Mouse (Mus musculus) forebrain, embryonic 13.5 days (tissue): ENCODE measurements at regions not wholly inside any gene's neighbourhood (a gene's known extent, or its start where the extent isn't known, plus 50 kb on each side); places are given as distances from the start of the nearest gene placed in this dataset.
A peak's percentile ranks its signal among the peaks of the same experiment; 100 is the strongest.
"Not testable (repeated sequence)": the region's sequence is repeated elsewhere in the genome, so short reads cannot be mapped to it uniquely, and the experiment has no call there.

Source experiments
- ATAC-seq: fragments of 200-750 bp; cut with Nextera tagmentation; 2 replicates; pipeline ENCODE4 v1.8.0; 2017
- H3K27ac ChIP-seq: fragments of 300-500 bp; sonication (generic); 2 replicates; pipeline ENCODE4 v1.5.1; 2015; ENCODE audit warnings: inconsistent platforms, mild to moderate bottlenecking, moderate library complexity
- H3K27me3 ChIP-seq: fragments of 300-500 bp; sonication (generic); 2 replicates; pipeline ENCODE4 v1.6.1; 2015; ENCODE audit warnings: mild to moderate bottlenecking, inconsistent platforms
- H3K36me3 ChIP-seq: fragments of 300-500 bp; sonication (generic); 2 replicates; pipeline ENCODE4 v1.6.1; 2015; ENCODE audit warnings: mild to moderate bottlenecking, inconsistent platforms; ENCODE audit not compliant: poor library complexity, severe bottlenecking
- H3K4me1 ChIP-seq: fragments of 300-500 bp; sonication (generic); 2 replicates; pipeline ENCODE4 v1.6.1; 2015; ENCODE audit warnings: inconsistent platforms
- H3K4me2 ChIP-seq: fragments of 300-500 bp; sonication (generic); 2 replicates; pipeline ENCODE4 v1.6.1; 2015; ENCODE audit warnings: inconsistent platforms, mild to moderate bottlenecking, moderate library complexity
- H3K4me3 ChIP-seq: fragments of 300-500 bp; sonication (generic); 2 replicates; pipeline ENCODE4 v1.5.1; 2015; ENCODE audit warnings: mild to moderate bottlenecking, inconsistent platforms
- H3K9ac ChIP-seq: fragments of 300-500 bp; sonication (generic); 2 replicates; pipeline ENCODE4 v1.6.1; 2015; ENCODE audit warnings: mild to moderate bottlenecking, inconsistent platforms
- H3K9me3 ChIP-seq: fragments of 300-500 bp; sonication (generic); replicated peaks from 2 replicates; pipeline ENCODE4 v1.6.1; 2016; ENCODE audit warnings: inconsistent platforms
- WGBS: fragments of 180-500 bp; shearing (Covaris S2); methylation state at CpG from one replicate; pipeline ENCODE4 v1.1.7; 2015; 5-methylcytosine and 5-hydroxymethylcytosine counted together

DNA sequence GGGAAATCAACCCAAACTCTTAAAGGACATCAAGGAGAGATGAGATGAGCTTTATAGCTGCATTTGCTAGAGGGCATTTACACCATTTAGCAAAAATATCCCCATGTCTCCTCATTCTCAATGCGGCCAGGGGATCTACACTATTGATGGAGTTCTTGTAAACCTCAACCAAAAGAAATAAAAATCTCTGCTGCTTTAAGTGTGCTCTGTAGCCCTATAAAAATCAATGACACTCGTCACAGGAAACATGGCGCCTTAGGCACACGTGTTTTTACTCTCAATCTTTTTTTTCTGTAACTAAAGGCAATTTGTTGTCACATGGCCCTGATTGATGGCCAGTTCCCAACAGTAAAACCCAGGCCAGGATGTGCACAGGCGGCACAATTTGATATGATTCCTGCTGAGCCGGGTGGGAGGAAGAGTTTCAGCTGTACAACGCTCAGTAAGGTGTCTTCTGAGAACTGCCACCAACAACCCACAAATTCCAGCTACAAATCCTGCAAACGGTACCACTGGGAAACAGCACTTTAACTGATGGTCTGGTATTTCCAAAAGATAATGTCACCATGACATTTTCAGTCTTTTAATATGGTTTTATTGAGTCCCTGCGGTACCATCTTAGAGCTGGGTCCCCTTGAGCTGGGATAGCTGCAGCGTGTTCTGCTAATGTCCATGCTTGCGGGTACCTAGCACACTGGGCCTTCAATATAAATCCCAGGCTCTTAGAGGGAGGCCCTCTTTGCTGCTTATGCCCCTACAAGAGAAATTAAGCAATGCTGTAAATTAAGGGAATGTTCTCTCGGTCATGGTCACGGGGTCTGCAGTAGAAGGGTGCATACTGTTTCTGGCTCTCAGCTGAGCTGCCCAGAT lies 78.8 kb downstream of the Tpbg start:
- no peaks in the 10 kb centered on the region for H3K4me1 ChIP-seq
- H3K36me3 ChIP-seq = no peaks in the 10 kb centered on the region
- H3K9me3 ChIP-seq = no peaks in the 10 kb centered on the region
- 93% methylated on average over 13 of the region's 13 CpGs for WGBS
- H3K9ac ChIP-seq = no peak overlapping the region
- H3K4me3 ChIP-seq = no peak overlapping the region
- no peak overlapping the region for H3K27ac ChIP-seq
- no peak overlapping the region for H3K4me2 ChIP-seq
- no peaks in the 10 kb centered on the region for H3K27me3 ChIP-seq
- no peak for ATAC-seq

DNA sequence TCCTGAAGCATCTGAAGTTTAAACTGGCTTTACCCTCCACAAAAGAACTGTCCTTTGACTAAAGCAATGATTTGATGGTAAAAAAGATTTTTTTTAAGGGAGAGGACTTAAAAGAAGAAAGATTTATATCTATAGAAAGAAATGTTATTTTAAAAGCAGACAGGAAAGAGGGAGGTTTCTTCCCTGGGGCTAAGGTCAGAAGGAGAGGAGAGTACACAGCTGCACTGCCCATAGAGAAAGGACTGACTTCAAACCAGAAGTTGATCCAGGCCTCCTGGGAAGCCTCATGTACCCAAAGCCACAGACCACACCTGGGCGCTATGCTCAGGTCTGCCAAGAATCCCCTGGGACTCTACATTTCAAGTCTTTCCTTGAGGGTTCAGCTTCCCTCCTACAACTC lies 83.1 kb downstream of the Tpbg start:
- Histone ChIP-seq H3K36me3 (no peaks in the 10 kb centered on the region), H3K9me3 (no peaks in the 10 kb centered on the region), H3K9ac (no peak overlapping the region), H3K27ac (no peak overlapping the region), H3K4me1 (no peaks in the 10 kb centered on the region), H3K4me3 (no peak overlapping the region), H3K4me2 (no peak overlapping the region), H3K27me3 (no peaks in the 10 kb centered on the region)
- ATAC-seq = no peak
- 86% methylated on average over 1 of the region's 1 CpGs for WGBS

DNA sequence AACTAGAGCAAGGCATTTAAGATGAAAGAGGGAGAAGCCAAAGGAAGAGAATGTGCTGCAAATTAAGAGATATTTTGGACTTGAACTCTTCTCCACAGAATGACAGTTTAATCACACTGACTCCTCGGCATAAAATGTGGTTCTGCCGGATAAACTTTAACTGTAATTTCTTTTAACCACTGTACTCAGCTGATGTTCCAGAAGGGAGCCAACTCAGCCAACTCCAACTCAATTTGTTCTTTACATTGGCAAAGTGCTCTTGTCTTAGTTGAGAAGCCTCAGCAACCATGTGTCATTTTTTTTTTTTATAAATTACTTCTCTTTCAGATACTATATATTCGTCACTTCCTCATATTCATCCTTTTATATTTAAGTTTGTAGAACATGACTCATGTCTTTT lies 90.0 kb downstream of the Tpbg start:
- WGBS = 93% methylated on average over 3 of the region's 3 CpGs
- H3K27ac ChIP-seq = no peak overlapping the region
- no peaks in the 10 kb centered on the region for H3K27me3 ChIP-seq
- no peaks in the 10 kb centered on the region for H3K9me3 ChIP-seq
- ATAC-seq = no peak
- no peak overlapping the region for H3K4me3 ChIP-seq
- no peak overlapping the region for H3K4me2 ChIP-seq
- no peaks in the 10 kb centered on the region for H3K4me1 ChIP-seq
- no peak overlapping the region for H3K9ac ChIP-seq
- H3K36me3 ChIP-seq = no peaks in the 10 kb centered on the region

DNA sequence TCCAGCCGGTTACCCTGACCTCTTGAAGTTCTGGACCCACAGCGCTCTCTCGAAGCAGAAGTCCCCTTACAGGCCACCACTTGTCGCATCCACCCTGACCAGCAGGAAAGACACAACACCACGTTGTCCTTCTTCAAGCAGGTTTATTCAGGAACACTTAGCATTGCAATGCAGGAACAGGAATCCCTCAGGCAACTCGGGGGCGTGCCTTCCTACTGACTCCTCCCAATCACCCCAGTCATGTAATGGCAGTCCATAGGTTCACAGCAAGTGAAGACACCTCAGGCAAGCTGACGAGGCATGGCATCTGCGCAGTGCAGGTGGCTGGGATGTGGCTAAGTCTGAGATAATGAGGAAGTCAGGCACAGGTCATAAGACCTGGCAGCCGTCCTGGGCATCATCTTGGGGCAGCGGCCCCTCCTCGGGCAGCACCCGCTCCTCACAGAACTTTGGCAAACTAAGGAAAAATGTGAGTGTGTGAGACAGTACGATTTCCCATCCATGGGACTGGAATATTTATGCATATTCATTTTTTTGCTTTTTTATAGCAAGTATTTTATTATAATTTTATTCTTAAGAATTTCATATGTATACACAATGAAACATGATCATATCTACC lies 101.0 kb downstream of the Tpbg start:
- ATAC-seq, H3K27ac ChIP-seq, H3K4me3 ChIP-seq, H3K36me3 ChIP-seq, H3K27me3 ChIP-seq, H3K9ac ChIP-seq, H3K4me2 ChIP-seq, H3K9me3 ChIP-seq, H3K4me1 ChIP-seq: not testable (repeated sequence)
- WGBS = 93% methylated on average over 14 of the region's 14 CpGs

DNA sequence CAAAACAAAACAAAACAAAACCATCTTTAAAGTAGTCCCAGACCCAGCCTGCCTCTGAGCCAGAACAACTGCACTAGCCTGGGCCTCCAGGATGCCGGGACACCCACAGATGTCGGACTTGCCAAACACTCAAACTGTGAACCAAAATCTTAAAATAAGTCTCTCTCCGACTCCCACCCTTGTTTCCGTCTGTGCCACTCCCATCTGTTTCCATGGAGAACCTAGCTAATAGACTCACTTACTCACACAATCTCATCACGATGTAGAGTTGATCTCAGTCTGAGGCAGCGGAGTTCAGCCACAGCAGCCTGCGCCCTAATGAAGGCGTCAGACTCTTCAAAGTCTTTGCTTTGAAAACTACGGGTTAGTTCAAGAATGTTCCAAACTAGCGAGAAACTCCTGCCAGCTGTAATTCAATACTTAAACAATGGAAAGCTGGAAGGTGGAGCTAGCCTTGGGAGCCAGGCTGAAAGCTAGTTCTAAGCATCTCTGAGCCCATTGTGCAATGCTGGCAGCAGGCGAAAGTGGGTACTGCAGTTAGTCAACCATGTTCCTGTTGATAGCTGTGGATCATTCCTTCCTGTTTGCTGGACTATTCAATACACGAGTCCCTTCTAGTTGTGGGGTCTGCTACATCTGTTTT lies 106.4 kb downstream of the Tpbg start:
- Histone ChIP-seq H3K27ac (no peak overlapping the region), H3K4me1 (no peaks in the 10 kb centered on the region), H3K4me3 (no peak overlapping the region), H3K27me3 (no peaks in the 10 kb centered on the region), H3K36me3 (no peaks in the 10 kb centered on the region), H3K9me3 (no peaks in the 10 kb centered on the region), H3K9ac (no peak overlapping the region), H3K4me2 (no peak overlapping the region)
- WGBS = 29% methylated on average over 12 of the region's 12 CpGs
- ATAC-seq = peak; percentile 86

DNA sequence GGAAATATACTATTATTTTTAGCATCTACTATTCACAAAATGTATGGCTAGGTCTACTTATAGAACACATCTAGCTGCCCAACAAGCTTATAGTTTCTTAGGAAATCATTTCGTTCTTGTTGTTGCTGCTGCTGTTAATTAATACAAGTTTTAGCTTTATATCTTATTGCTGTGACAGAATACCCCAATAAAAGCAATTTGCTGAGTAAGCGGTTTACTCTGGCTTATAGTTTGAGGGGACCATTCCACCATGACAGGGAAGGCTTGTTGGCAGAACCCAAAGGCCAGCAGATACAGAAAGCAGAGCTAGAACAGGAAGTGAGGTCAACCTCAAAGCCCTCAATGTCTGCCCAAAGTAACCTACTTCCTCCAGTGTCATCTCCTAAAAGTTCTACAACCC lies 109.6 kb downstream of the Tpbg start:
- Histone ChIP-seq H3K27me3 (no peaks in the 10 kb centered on the region), H3K4me3 (no peak overlapping the region), H3K4me2 (no peak overlapping the region), H3K36me3 (no peaks in the 10 kb centered on the region), H3K4me1 (no peaks in the 10 kb centered on the region), H3K9ac (no peak overlapping the region), H3K27ac (no peak overlapping the region), H3K9me3 (no peaks in the 10 kb centered on the region)
- ATAC-seq = no peak
- 84% methylated on average over 2 of the region's 2 CpGs for WGBS

DNA sequence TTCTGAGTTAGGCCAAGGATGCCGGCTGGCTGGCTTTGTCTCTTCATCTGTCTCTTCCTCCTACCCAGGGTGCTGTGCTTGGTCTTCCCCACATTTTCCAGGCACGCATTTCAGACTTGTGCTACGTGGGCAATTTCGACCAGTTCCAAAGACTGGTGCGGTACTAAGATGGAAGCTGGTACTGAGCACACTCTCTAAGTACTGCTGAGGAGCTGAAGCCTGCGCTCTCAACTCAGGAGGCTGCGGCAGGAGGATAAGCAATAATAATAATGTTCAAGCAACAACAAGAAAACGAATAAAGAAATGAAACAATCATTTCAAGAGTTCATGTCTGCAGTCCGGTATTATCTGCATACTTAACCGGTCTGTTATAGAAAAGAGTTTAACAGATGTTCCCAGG lies 127.9 kb downstream of the Tpbg start:
- no peak overlapping the region for H3K4me3 ChIP-seq
- H3K36me3 ChIP-seq = no peaks in the 10 kb centered on the region
- no peak overlapping the region for H3K4me2 ChIP-seq
- no peaks in the 10 kb centered on the region for H3K4me1 ChIP-seq
- H3K9me3 ChIP-seq = no peaks in the 10 kb centered on the region
- no peaks in the 10 kb centered on the region for H3K27me3 ChIP-seq
- H3K27ac ChIP-seq = no peak overlapping the region
- H3K9ac ChIP-seq = no peak overlapping the region
- 90% methylated on average over 10 of the region's 10 CpGs for WGBS
- ATAC-seq = no peak

DNA sequence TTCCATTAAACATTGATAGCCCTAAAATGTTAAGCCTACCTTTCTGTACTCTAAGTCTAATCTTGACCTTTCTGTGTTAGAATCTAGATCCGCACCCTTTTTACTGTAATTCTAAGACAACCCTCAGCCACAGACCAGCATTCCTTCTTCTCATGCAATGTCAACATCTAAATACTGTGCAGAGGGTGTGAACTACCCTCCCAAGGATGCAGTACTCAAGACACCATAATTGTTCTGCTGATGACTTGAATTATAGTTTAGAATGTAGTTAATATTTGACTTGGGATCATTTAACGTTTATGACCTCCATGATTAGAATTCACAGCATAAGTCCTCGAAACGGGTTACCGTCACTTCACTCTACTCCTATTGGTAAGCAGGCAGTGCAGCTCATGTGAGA lies 139.2 kb downstream of the Tpbg start:
- Histone ChIP-seq H3K4me1 (no peaks in the 10 kb centered on the region), H3K9ac (no peak overlapping the region), H3K9me3 (no peaks in the 10 kb centered on the region), H3K4me2 (no peak overlapping the region), H3K27me3 (no peaks in the 10 kb centered on the region), H3K36me3 (no peaks in the 10 kb centered on the region), H3K27ac (no peak overlapping the region), H3K4me3 (no peak overlapping the region)
- WGBS = 97% methylated on average over 5 of the region's 5 CpGs
- no peak for ATAC-seq

DNA sequence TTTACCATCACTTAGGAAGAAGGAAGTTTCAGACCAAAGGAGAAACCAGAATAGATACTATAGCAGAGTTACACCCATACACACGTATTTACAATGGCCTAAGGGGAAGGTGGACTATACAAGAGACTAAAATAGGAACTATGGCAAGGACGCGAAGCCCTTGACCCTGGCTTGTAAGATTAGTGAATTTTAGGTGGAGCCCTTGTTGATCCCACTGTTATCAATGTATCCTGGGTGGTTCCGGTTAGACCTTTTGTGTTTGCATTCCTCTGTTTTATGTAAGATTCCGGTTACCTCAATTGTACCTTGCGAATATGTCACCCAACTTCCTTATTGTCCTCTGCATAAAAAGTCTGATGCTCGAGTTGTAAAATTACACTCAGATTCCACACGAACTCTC lies 141.3 kb downstream of the Tpbg start:
- not testable (repeated sequence) for H3K36me3 ChIP-seq, ATAC-seq, H3K9me3 ChIP-seq, H3K27ac ChIP-seq, H3K4me2 ChIP-seq, H3K4me1 ChIP-seq, H3K27me3 ChIP-seq, H3K4me3 ChIP-seq, H3K9ac ChIP-seq
- WGBS = 95% methylated on average over 8 of the region's 8 CpGs

DNA sequence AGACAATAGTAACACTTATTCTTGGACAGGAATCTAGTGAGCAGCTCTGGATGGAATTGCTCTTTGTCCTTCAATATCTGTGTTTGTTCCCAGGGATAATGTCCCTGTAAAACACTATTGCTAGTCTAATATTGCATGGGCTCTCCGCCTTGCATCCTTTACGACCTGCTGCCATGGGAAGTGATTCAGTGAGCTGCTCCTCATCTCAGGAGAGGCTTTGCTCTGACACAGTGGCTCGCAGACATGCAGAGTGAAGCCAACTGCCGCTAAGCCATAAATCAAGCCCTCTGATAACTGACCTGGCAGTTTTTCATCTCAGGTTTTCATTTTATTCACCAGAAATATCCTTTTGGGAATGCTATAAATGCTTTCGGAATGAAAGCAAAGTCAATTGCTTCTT lies 143.5 kb downstream of the Tpbg start:
- Histone ChIP-seq H3K9me3 (no peaks in the 10 kb centered on the region), H3K4me1 (no peaks in the 10 kb centered on the region), H3K27me3 (no peaks in the 10 kb centered on the region), H3K9ac (no peak overlapping the region), H3K36me3 (no peaks in the 10 kb centered on the region), H3K4me3 (no peak overlapping the region), H3K27ac (no peak overlapping the region), H3K4me2 (no peak overlapping the region)
- no peak for ATAC-seq
- 85% methylated on average over 5 of the region's 5 CpGs for WGBS

DNA sequence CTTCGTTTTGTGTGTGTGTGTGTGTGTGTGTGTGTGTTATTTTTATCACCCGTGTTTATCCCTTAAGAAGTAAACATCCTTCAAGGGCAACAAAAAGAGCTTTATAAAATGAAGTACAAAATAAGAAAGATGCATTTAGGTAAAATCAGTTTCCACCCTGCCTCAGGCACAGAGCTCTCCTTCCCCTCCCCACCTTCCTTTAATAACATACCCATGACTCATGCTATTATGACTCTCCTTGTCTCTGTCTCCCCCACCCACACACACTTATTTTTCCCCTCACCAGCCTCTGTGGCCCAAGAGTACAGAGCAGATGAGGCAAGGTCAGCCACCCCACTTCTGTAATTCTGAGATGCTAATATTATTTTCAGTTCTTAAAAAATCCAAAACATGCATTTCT lies 144.0 kb downstream of the Tpbg start:
- no peaks in the 10 kb centered on the region for H3K36me3 ChIP-seq
- no peak overlapping the region for H3K4me2 ChIP-seq
- no peaks in the 10 kb centered on the region for H3K27me3 ChIP-seq
- H3K9me3 ChIP-seq = no peaks in the 10 kb centered on the region
- WGBS = 89% methylated on average over 2 of the region's 2 CpGs
- no peak for ATAC-seq
- no peaks in the 10 kb centered on the region for H3K4me1 ChIP-seq
- H3K4me3 ChIP-seq = no peak overlapping the region
- no peak overlapping the region for H3K27ac ChIP-seq
- H3K9ac ChIP-seq = no peak overlapping the region

DNA sequence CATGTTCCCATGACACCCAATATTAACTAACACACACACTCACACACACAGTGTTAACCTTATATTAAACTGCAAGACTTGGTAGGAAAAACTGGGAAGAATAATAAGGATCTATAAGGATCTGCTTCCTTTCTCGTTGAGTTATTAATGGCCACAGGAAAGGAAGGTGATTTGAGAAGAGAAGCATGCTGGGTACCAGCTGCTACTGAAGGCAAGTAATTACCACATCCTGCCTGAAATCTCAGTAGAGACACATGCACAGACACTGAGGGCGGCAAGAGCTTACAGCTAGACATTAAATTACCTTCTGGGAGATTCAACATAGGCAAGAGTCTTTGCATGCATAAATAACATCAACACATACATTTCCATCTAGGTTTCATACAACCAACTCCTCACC lies 160.8 kb downstream of the Tpbg start:
- no peak overlapping the region for H3K27ac ChIP-seq
- H3K27me3 ChIP-seq = no peaks in the 10 kb centered on the region
- H3K4me3 ChIP-seq = no peak overlapping the region
- no peaks in the 10 kb centered on the region for H3K4me1 ChIP-seq
- H3K4me2 ChIP-seq = no peak overlapping the region
- H3K36me3 ChIP-seq = no peaks in the 10 kb centered on the region
- ATAC-seq = no peak
- 82% methylated on average over 2 of the region's 2 CpGs for WGBS
- H3K9ac ChIP-seq = no peak overlapping the region
- no peaks in the 10 kb centered on the region for H3K9me3 ChIP-seq
